Mouse (Mus musculus): ENCODE results near the gene Robo3.

DNA sequence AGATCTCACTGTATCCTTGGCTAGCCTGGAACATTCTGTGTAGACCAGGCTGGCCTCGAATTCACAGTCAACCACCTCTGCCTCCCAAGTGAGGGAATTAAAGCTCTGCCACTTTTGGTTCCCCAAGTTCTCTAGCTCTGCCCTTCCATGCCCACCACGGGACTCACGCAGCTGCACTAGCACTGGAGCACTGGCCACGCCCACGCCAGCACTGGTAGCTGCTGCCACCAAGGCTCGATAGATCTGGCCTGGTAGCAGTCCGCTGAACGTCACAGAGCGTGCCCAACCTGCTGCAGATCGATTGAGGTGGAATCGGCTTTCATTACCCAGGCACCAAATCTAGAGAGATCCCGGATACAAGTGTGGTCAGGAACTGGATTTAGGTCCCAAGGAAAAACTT is 11.8 kb downstream of the Robo3 start:
- TF ChIP-seq CTCF (IDR thresholded peaks at IDR 0.05; ENCODE audit: extremely low read depth, insufficient read depth, low read length) (no peak), POLR2A (IDR thresholded peaks at IDR 0.05; ENCODE audit: extremely low read depth, insufficient read depth, low read length) (no peak)

Data from cortical plate, adult 2 months (tissue).